Mouse (Mus musculus) liver, adult 2 months (tissue): ENCODE measurements around the gene Gm6793.

ENCODE experiments used
- CTCF ChIP-seq: fragments of 200-500 bp; IDR thresholded peaks from 2 replicates; pipeline ENCODE4 v1.5.1; 2011; ENCODE audit warnings: low read depth, low read length, control low read depth
- POLR2A ChIP-seq: fragments of 200-500 bp; IDR thresholded peaks from 2 replicates; pipeline ENCODE4 v1.6.1; 2011; ENCODE audit warnings: low read length, control low read depth; ENCODE audit not compliant: insufficient read depth; ENCODE audit errors: extremely low read depth

DNA sequence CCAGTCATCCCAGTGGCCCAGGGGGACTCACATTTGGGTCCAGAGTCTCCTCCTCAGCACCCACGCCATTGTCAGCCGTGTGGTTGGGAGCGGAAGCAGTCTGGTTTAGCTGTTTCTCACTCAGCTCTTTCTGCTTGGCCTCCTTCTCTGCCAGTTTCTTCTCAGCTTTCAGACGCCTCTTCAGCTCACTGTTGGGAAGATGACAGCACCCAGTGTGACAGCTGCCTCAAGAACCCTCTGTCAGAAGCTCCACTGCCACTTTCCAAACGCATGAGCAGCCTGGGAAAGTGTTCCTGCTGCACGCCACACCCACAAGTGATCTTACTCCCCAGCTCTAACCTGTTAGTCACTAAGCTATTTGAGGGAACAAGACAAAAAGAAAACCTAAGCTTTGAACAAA lies 9.2 kb downstream of the Gm6793 start:
- TF ChIP-seq POLR2A (no peak), CTCF (no peak)
